Mouse (Mus musculus) liver, embryonic 15.5 days (tissue): ENCODE measurements around the gene Mapk14. TPM values are rescaled to one million over a fixed set of nuclear protein-coding genes. Genes with fewer than 3 reads are reported as not detected.

Experiments used
- ATAC-seq: fragments of 200-750 bp; cut with Nextera tagmentation; 2 replicates; pipeline ENCODE4 v1.8.0; 2017; ENCODE audit warnings: moderate number of reproducible peaks, mild to moderate bottlenecking, moderate library complexity; ENCODE audit not compliant: insufficient read depth
- H3K27ac ChIP-seq: fragments of 300-500 bp; sonication (generic); replicated peaks from 2 replicates; pipeline ENCODE4 v1.5.1; 2015; ENCODE audit warnings: mild to moderate bottlenecking, inconsistent platforms
- H3K27me3 ChIP-seq: fragments of 300-500 bp; sonication (generic); 2 replicates; pipeline ENCODE4 v1.6.1; 2015; ENCODE audit warnings: mild to moderate bottlenecking, inconsistent platforms
- H3K36me3 ChIP-seq: fragments of 300-500 bp; sonication (generic); replicated peaks from 2 replicates; pipeline ENCODE4 v1.6.1; 2015; ENCODE audit warnings: moderate library complexity, mild to moderate bottlenecking, inconsistent platforms
- H3K4me1 ChIP-seq: fragments of 300-500 bp; sonication (generic); replicated peaks from 2 replicates; pipeline ENCODE4 v1.6.1; 2015; ENCODE audit warnings: inconsistent platforms
- H3K4me2 ChIP-seq: fragments of 300-500 bp; sonication (generic); 2 replicates; pipeline ENCODE4 v1.6.1; 2015; ENCODE audit warnings: moderate library complexity, mild to moderate bottlenecking, inconsistent platforms
- H3K4me3 ChIP-seq: fragments of 300-500 bp; sonication (generic); replicated peaks from 2 replicates; pipeline ENCODE4 v1.5.1; 2015; ENCODE audit warnings: mild to moderate bottlenecking, inconsistent platforms
- H3K9ac ChIP-seq: fragments of 300-500 bp; sonication (generic); 2 replicates; pipeline ENCODE4 v1.6.1; 2015; ENCODE audit warnings: moderate library complexity, mild to moderate bottlenecking, inconsistent platforms
- H3K9me3 ChIP-seq: fragments of 300-500 bp; sonication (generic); replicated peaks from 2 replicates; pipeline ENCODE4 v1.6.1; 2016; ENCODE audit warnings: inconsistent platforms
- WGBS: fragments of 180-500 bp; shearing (Covaris S2); methylation state at CpG from one replicate; pipeline ENCODE4 v1.1.7; 2015; ENCODE audit warnings: mixed read lengths; ENCODE audit not compliant: insufficient replicate concordance; 5-methylcytosine and 5-hydroxymethylcytosine counted together
- polyA plus RNA-seq: library from polyadenylated mRNA; unstranded; fragments of >200 nt; fragmentation: Nextera tagmentation; extraction: Ambion mirVana; gene quantifications from 2 replicates; pipeline ENCODE4 v1.2.1, GENCODE M21; 2015

Mapk14 gene
- polyA plus RNA-seq, 1 experiment from 2014 or later = 29.0 TPM

- Histone ChIP-seq H3K36me3 (no peaks in the 10 kb centered on the region), H3K9me3 (no peaks in the 10 kb centered on the region), H3K4me3 (no peak overlapping the region), H3K27me3 (no peaks in the 10 kb centered on the region), H3K4me2 (no peak overlapping the region), H3K9ac (no peak overlapping the region), H3K4me1 (peaks cover 12% of the 10 kb centered on the region; the same call in 1 of the 2 replicates), H3K27ac (no peak overlapping the region)
- WGBS = 57% methylated on average over 9 of the region's 9 CpGs
- no peak for ATAC-seq
These were observed 90.3 kb downstream of the Mapk14 start for GRCm38 (mm10) chr17:28781290-28782045.

- Histone ChIP-seq H3K4me3 (no peak overlapping the region), H3K4me1 (peaks cover 12% of the 10 kb centered on the region; the same call in 1 of the 2 replicates), H3K4me2 (no peak overlapping the region), H3K9me3 (no peaks in the 10 kb centered on the region), H3K36me3 (no peaks in the 10 kb centered on the region), H3K9ac (no peak overlapping the region), H3K27ac (no peak overlapping the region), H3K27me3 (no peaks in the 10 kb centered on the region)
- no peak for ATAC-seq
- 81% methylated on average over 3 of the region's 3 CpGs for WGBS
These were observed 93.9 kb downstream of the Mapk14 start for GRCm38 (mm10) chr17:28785036-28785435.

GRCm38 (mm10) chr17:28787507-28787906, 96.4 kb downstream of the Mapk14 start:
- Histone ChIP-seq H3K4me2 (no peak overlapping the region), H3K4me3 (no peak overlapping the region), H3K27me3 (no peaks in the 10 kb centered on the region), H3K9ac (no peak overlapping the region), H3K4me1 (0 out of 2 replicates have a peak, but pooled peaks cover under 1% of the 10 kb centered on the region), H3K36me3 (no peaks in the 10 kb centered on the region), H3K27ac (no peak overlapping the region), H3K9me3 (no peaks in the 10 kb centered on the region)
- 93% methylated on average over 12 of the region's 12 CpGs for WGBS
- ATAC-seq = no peak

- peaks cover 12% of the 10 kb centered on the region; the same call in 1 of the 2 replicates for H3K27me3 ChIP-seq
- WGBS = 76% methylated on average over 4 of the region's 4 CpGs
- H3K4me1 ChIP-seq = peaks cover 22% of the 10 kb centered on the region
- H3K4me2 ChIP-seq = no peak overlapping the region
- no peaks in the 10 kb centered on the region for H3K36me3 ChIP-seq
- H3K9me3 ChIP-seq = 0 out of 2 replicates have a peak, but pooled peaks cover 3% of the 10 kb centered on the region
- ATAC-seq = no peak
- no peak overlapping the region for H3K9ac ChIP-seq
- H3K27ac ChIP-seq = no peak overlapping the region
- H3K4me3 ChIP-seq = no peak overlapping the region
These were observed 105.9 kb downstream of the Mapk14 start for GRCm38 (mm10) chr17:28797031-28797430.

Other genes starting within 250 kb of the Mapk14 start
- 15.0 and 17.5 TPM in 2 replicates for gene Fkbp5, start 173.8 kb upstream of the Mapk14 start, polyA plus RNA-seq
- not detected in 2 replicates for gene Armc12, start 160.5 kb upstream of the Mapk14 start, polyA plus RNA-seq
- gene Clpsl2, start 141.9 kb upstream of the Mapk14 start, polyA plus RNA-seq = not detected in 2 replicates
- 4.2 and 30.4 TPM in 2 replicates for gene Clps, start 130.6 kb upstream of the Mapk14 start, polyA plus RNA-seq
- gene Lhfpl5, start 115.7 kb upstream of the Mapk14 start, polyA plus RNA-seq = 0.06 and 0.10 TPM in 2 replicates
- gene Srpk1, start 68.6 kb upstream of the Mapk14 start, polyA plus RNA-seq = 24.7 and 30.2 TPM in 2 replicates
- 0.07 and 0.17 TPM in 2 replicates for gene Slc26a8, start 1.1 kb upstream of the Mapk14 start, polyA plus RNA-seq
- gene AC170998.1, start 34.8 kb downstream of the Mapk14 start, polyA plus RNA-seq = 1.0 and 1.1 TPM in 2 replicates
- gene Mapk13, start 78.0 kb downstream of the Mapk14 start, polyA plus RNA-seq = 7.3 and 8.9 TPM in 2 replicates
- 74.7 and 78.4 TPM in 2 replicates for gene Brpf3, start 109.8 kb downstream of the Mapk14 start, polyA plus RNA-seq
- 0.06 and 0.13 TPM in 2 replicates for gene Pnpla1, start 167.1 kb downstream of the Mapk14 start, polyA plus RNA-seq
- gene 4930539E08Rik, start 224.0 kb downstream of the Mapk14 start, polyA plus RNA-seq = 0.07 and 0.08 TPM in 2 replicates